Mouse (Mus musculus) layer of hippocampus, postnatal 10 days (tissue): ENCODE results near the gene Zbtb42. TPM values are rescaled to one million over a fixed set of nuclear protein-coding genes. Genes with fewer than 3 reads are reported as not detected.

Experiments
- DNase-seq, 2 experiments: peaks; one replicate each; pipeline ENCODE4 v3.0.0; 2021; ENCODE audit warnings: low spot score in 2 of 2
- long read RNA-seq: library from polyadenylated mRNA; stranded (forward); transcript quantifications from one replicate; pipeline ENCODE4 v2.0.0, GENCODE M21; 2023
- total RNA-seq, 2 experiments: library from RNA; stranded (reverse); gene quantifications; 2 replicates each; pipeline ENCODE4 v1.2.3; 2021

The Zbtb42 gene
- under 1 TPM; 0.33 to 0.80 TPM for total RNA-seq
- long read RNA-seq, result 0 reads

DNA sequence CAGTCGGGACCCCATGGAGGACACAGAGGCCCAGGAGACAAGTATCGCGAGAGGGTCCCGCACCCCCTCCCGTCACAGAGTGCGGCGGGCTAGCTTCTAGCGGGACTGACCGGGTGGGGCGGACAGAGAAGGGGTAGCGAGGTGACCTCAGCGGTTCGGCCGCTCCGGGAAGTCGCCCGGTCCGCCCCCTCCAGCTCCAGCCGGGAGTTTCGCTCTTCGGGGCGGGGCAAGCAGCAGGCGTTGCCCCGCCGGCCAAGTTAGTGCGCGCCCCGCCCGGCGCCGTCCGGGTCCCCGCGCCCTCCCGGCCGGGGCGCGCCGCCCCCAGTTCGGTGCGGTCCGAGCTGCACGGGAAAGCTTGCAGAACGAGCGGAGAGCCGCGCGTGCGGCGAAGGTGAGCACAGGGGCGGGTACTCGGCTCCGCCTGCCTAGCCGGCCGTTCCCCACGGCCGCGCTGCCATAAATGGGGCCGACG, at the start of gene Zbtb42:
TSS of gene Zbtb42 (plus strand) at position 274 of the 472 bp plus-strand sequence.
- DNase-seq, result no peak

DNA sequence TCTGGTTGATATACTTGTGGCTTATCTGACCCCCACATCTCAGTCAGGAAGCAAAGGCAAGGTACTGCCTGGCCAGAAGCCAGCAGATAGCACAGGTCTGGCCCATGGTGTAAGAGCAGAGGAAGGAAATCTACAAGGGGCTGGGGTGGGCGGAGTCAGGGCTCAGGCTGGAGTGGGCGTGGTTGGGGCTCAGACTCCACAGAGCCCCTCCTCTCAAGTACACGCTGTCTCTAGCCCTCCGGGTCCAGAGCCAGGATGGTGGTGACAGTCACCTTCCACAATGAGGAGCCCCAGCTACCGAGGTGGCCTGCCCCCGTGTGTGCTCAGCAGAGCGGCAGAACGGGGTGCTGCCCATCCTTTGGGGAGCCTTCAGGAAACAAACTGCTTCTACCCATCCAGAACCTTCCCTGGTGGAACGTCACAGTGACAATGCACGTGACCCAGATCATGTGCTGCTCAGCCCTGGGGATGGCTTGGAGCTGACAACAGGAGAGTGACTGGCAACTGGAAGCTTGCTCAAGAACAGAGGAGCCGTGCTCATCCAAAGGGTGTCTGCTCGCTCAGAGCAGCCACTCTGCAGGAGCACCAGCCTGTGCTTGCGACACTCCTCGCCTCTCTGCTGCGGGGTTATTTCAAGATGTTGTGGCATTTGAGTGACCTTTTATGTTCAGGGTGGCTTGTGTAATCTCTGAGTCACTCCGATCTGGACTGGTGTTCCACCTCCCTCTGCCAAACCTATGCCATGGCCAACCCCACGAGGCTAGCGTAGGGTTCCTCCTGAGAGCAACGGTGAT, 49.5 kb upstream of the Zbtb42 start:
- no peak for DNase-seq

DNA sequence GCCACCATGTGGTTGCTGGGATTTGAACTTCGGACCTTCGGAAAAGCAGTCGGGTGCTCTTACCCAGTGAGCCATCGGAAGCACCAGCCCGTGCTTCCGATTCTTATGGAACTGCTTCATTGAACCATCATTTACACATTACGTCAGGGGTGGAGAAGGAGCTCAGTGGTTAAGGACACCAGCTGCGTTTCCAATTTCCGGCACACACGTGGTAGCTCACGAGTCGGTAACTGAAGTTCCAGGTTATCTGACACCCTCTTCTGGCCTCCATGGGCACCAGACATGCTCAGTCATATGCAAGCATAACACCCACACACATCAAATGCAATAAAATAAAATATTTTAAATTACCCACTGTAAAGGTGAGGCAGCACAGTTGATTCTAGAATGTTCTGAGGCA, 48.6 kb upstream of the Zbtb42 start:
- DNase-seq, result no peak

DNA sequence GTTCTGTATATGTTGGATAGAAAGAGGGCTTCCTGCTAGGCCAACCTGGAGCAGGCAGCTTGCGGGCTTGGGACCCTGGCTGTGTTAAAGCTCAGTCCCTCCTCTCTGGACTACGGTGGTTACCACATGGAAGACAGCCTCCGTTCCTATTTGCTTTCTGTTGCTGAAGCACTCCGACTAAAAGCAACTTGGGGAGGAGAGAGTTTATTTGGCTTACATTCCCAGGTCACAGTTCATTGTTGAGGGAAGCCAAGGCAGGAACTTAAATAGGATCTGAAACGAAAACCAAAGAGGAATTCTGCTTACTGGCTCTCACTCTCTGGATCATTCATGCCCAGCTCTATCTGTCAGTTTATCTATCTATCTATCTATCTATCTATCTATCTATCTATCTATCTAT, 47.8 kb upstream of the Zbtb42 start:
- no peak for DNase-seq

DNA sequence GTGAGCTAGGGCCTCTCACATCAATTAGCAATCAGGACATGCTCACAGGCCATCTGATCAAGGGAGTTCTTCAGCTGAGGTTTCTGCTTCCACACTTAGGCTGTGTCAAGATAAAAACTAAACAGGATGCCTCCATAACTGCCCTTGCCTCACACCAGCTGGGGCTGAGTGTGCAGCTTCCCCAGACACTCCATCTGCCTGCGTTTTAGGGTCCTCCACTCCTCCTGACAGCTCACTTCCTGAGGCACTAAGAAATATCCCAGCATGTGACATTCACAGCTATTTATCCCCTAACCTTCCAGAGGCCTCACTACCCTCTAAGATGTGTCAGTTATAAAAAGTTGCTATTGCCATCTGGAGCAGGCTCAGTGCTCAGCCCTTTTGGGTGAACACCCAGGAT, 47.2 kb upstream of the Zbtb42 start:
- DNase-seq, result no peak

DNA sequence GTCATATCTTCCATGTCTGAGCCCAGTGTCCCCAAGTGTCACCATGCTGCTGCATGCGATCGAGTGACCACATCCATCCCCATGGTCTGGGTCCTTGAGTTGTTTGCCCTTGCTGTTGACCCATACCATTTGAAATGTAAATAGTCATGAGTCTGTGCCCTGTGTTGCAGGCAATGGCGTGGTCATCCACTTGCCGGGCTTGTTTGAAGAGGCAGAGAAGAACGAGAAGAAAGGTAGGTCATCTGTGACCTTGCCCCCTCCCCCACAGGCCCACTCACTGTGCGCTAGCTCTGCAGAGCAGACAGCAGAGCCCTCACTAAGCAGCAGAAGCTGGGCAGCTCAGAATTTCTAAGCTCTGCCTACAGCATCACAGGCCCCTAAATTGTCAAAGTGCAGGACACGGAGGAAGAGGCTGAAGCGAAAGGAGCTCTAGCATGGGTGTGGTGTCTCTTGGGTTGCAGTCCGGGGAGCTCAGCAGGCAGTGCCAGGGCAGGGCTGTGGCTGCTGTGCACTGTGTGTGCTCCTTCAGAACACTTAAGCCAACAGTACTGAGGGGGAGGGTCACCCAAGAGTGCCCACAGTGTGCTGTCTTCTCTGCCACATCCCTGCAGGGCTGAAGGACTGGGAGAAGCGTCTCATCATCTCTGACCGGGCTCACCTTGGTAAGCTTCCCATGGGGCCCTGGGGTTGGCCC, 46.4 kb upstream of the Zbtb42 start:
- DNase-seq, result no peak

DNA sequence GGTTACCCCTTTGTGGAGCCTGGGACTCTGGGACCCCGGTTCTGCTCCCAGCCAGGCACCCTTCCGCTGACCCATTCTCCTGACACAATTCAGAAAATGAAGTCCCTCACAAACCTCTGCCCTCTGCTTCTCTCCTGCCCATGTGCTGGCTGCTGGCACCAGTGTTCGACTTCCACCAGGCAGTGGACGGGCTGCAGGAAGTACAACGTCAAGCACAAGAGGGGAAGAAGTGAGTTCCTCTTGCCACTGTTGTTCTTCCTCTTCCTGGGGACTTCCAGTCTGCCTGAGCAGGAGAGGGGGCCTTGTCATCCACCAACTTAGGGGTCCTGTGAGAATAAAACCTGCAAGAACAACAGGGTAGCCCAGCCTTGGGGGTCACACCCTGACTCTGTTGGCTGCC, 45.7 kb upstream of the Zbtb42 start:
- DNase-seq, result no peak

DNA sequence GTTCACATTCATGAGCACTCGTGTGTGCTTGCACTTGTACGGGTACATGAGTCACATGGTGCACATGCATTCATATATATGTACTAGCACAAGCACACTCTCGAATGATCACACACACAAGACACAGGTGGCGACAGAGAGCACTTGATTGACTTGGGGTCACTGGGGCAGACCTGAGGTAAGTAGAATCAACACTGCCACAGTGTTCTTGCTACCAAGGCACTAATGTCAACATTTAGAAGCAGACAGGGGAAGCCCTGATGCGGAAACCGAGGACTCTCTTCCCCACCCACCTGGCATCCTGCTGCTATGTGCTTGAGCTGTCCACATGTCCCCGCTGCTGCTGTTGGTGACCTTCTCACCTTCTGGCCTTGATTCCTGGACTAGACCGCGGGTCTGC, 44.9 kb upstream of the Zbtb42 start:
- no peak for DNase-seq

DNA sequence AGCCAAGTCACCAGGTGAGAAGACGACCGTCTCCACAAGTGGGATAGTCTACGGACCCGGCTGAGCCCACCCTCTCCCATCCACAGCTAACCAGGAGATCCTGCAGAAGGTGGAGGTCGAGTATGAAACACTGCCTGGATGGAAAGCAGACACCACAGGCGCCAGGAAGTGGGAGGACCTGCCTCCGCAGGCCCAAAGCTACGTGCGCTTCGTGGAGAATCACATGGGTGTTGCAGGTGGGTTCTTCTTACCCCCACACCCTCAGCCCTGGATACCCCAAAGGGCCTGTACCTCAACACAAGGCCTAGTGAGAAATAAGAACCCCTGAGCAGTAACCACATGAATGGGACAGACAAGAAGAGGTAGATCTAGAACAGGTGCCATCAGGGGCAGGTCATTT, 39.1 kb upstream of the Zbtb42 start:
- DNase-seq, result no peak

DNA sequence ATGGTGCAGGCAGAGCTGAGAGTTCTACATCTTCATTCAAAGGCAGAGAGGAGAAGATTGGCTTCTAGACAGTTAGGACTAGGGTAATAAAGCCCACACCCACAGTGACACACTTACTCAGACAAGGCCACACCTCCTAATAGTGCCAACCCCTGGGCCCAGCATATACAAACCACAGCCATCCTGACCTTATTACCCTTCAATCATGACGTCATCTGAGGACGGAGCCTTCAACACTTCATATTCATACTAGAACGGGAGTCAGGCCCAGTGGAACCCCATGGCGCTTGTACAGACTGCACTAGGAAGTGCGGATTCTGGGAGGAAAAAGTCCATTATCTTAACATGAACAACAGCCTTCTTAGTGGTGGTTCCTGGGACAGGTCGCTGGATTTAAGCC, 35.5 kb upstream of the Zbtb42 start:
- DNase-seq, result no peak

DNA sequence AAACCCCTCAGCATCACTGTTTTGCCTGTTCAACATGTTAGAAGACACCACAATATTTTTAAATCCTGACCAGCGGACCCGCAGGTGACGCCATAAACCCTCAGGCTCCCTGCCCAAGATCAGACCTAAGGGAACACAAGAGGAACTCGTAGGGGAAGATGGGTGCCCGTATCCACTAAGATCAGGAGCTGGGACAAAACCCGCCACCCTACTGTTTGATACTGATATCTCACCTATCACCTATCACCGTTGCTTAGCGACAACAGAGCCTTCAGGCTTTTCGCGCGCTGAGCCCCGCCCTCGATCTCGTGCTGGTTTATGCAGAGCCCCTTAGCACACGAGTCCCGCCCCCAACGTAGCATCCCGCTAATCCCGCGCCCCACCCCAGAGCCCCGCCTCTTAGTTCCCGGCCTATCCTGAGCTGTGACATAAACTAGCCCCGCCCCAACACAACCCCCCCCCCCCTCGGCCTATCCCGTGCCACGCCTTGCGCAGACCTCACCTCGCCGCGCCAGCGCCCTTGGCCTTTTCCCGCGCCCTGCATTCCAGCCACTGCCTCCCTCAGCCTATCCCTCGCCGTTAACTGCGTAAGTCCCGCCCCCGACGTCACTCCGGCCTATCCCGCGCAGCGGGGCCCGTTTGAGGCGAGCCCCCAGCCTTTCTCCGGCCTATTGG, 34.3 kb upstream of the Zbtb42 start, which contains the start of gene Siva1:
TSS of gene Siva1 (plus strand) at position 500 of the 675 bp plus-strand sequence.
- DNase-seq, result peak; percentile 94 to 95

DNA sequence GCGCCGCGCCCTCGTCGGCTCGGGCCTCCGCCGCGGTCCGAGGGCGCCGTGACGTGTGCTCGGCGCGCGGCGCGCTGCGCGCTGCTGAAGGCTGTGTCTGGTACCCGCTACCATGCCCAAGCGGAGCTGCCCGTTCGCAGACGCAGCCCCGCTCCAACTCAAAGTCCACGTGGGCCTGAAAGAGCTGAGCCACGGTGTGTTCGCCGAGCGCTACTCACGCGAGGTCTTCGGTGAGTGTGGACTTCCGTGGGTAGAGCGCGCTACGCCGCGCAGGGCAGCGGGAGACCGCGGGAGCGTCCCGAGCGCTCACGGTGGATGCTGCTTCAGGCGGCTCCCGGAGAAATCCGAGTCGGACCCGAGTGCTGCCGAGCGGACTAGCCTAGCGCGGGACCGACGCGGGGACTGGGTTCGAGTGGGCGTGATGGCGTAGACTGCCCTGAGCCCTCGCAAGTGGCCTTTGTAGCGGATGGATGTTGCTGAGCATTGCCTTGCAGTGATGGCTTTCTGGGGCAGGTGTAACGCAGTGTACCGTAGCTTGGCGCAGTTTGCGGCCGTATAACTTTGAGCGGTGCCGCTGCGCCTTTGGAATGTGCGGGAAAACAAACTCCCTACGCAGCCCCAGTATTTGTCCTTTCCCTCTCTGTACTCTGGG, 33.6 kb upstream of the Zbtb42 start:
- DNase-seq, result peak; percentile 62 to 72

DNA sequence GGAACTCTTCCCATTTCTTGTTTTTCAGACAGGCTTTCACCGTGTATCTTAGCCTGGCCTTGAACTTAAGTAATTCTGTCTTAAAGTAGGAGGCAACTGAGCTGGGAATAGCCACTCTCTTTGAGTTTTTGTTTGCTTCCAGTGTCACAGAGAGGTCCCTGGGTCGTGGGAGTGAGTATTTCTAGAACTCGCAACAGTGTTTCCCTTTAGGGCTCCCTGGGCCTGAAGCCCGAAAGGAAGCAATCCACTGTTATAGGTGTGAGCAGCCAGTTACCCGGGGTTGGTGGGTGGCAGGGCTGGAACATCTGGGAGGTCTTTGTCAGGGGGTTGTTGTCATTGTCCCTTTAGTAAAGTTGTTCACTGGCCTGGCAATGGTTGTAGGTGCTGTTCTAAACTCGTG, 32.5 kb upstream of the Zbtb42 start:
- DNase-seq, result no peak

DNA sequence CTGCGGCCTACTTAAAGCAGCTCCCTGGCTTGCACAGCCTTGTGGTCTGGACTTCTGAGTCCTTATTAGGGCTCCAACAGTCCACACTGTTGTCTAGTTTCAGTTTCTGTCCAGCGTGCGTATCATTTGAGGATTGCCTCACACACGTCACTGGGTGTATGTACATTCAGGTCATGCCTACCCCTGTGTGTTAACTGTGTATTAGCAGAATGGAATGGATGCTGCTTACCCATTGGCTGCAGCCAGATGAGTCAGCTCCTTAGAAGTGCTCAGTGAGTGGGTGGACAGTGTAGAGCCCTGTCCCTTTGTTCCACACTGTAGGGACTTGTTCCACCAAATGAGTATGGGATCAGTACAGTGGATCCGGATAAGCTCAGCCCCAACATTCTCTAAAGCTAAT, 30.5 kb upstream of the Zbtb42 start:
- DNase-seq, result no peak

DNA sequence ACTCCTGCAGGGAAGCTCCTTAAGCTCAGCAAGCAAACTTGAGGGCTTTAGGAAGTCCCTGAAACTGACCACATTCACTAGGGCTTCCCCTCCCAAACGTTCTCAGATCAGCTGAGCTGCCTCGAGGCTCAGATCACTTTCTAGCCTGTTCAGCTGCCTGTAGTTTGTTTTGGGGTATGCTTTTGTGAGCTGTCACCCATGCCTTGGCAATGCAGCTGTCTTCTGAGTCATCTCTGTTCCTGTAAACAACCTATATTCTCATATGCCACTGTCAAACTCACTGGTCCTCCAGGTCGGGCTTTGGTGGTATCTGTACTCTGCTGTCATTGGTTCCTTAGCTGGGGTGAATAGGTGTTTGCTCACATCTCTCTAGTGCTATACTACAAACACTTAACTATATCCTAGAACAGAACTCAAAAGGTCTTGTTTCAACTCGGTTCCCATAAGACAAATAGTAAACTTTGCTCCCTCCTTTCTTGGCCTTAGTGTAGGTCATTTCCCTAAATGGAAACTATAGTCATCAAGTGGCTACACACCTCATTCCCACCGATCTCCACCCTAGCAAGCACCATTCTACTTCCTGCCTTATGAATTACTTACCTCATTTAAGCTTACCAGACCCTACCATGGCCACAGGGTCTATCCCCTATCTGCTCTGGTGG, 26.7 kb upstream of the Zbtb42 start:
- no peak for DNase-seq

DNA sequence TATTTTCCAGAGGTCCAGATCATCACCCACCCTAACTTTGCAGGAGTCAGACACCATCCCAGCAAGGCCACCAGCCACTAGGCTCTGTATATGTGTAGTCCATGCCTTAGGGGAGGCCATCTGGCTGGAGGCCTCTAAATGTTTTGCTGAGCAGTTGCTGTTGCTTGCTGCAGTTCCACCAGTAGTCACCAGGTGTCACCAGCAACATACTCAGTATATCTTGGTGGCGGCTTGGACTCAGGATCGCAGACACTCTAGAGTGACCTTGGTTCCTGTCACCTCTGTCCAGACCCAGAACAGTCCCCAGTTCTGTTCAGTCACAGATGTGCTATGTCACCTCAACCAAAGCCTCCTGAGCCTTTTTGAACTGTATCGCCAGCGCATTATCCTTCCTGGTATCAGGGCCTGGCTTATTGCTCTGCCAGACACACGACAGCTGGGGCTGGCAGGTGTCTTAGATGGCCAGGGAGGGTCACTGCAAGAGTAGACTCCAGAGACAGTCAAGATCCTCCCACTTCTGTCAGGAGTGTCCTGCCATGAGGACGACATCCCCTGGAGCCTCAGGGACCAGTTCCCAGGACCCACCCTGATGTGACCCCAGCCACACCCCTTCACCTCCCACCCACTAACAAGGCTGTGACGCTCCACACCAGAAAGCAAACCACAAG, 25.3 kb upstream of the Zbtb42 start:
- peak; percentile 90 to 92 for DNase-seq

DNA sequence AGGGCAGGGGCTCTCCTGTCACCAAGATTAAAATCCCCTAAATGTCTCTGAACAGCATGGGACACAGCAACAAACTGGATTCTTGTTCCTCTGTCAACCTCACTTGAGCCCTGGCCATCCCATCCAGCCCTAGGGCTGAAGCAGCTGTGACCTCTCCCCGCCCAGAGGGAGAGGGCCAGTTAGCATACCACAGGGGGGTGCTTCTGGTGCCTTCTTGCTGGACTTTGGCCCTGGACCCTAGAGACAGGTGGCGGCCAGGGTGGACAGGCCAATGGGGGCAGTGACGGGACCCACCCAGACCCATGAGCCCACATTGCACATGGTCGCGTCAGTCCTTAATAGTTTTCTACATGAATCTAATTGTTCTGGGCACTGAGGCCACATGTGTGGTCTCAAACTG, 24.6 kb upstream of the Zbtb42 start:
- no peak for DNase-seq

DNA sequence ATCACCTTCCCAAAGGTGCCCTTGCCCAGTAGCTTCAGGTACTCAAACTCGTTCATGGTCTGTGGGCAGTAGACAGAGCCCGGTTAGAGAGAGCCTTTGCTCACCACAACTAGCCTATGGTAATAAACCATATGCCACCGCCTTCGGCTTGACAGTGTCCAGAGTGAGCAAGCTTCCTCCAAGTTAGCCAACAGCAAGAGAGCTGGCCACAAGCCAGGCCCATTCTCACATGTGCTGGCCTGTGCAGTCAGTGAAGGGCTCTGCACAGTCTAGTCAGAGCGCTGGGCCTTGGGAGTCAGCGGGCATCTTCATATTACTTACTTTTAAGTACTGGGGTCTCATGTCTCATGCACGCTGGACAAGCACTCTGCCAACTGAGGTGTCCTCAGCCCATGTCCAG, 20.0 kb upstream of the Zbtb42 start:
- DNase-seq, result no peak

DNA sequence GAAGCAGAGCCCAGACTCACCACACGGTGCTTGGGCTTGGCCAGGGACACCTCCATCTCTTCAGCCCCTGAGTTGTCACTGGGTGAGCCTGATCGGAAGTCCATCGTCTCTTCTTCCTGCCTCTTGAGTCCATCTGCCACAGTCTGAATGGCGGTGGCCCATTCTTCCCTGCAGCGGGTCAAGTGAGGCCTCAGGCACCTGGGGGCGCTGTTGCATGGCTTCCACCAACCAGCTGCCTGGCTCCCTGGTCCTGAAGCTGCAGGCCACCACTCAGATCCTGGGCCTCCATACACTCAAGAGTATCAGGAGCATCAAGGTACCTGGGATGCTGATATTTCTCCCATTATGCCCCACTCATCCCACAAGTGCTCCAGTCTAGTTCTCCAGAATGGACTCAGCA, 19.5 kb upstream of the Zbtb42 start:
- DNase-seq, result peak; percentile 79 to 81

DNA sequence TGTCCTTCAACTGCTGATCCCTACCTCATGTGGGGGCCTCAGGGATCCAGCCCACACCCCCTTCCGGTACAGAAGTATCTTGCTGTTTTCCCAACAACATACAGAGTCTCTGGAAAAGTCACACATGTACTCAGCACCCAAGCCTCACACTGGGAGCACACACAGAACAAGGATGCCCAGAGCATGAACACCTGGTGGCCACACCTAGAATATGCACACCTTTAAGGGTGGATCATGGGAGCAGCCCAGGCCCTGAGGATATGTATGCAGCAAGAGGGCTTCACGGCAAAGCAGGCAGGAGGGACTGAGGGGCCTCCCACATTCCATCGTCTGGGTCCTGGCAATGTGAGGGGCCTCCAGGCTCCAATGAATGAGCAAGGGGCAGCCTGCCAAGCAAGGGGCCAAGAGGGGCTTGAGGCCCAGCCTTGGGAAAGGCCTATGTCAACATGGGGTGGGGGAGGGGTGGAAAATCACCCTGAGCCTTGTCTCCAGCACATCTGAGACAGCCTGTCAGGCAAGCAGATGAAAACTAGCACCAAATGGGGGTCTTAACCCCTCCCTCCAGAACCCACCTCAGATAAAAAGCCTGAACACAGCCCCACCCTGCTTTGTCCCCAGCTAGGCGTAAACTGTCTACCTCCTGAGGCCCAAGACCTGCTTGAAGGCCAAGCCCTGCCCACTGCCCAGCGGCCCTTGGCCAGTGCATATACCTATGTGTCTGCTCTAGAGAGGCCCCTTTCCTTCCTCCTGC, 17.9 kb upstream of the Zbtb42 start:
- no peak for DNase-seq
